Mouse (Mus musculus): ENCODE results near the gene Rec8. TPM values are rescaled to one million over a fixed set of nuclear protein-coding genes. Genes with fewer than 3 reads are reported as not detected.

The Rec8 gene
- total RNA-seq, 2 experiments from 2014 or later = 0.53 to 0.67 TPM

Other genes with a start within 250 kb of the Rec8 start
- gene Dhrs4, start 139.3 kb upstream of the Rec8 start, total RNA-seq (2021) = 100 to 1,000 TPM; 132 to 137 TPM
- 1 to 10 TPM; 2.8 to 4.6 TPM for gene Carmil3, start 127.4 kb upstream of the Rec8 start, total RNA-seq (2021)
- under 1 TPM in 1 of 2 experiments, not detected in 1; 0.12 TPM for gene Cpne6, start 107.6 kb upstream of the Rec8 start, total RNA-seq (2021)
- not detected for gene Nrl, start 93.1 kb upstream of the Rec8 start, total RNA-seq (2021)
- gene Pck2, start 77.8 kb upstream of the Rec8 start, total RNA-seq (2021) = 10 to 100 TPM; 23.3 to 24.1 TPM
- 10 to 100 TPM; 86.3 to 87.5 TPM for gene Dcaf11, start 58.0 kb upstream of the Rec8 start, total RNA-seq (2021)
- under 1 TPM; 0.64 to 0.65 TPM for gene A730061H03Rik, start 57.6 kb upstream of the Rec8 start, total RNA-seq (2021)
- gene Fitm1, start 42.4 kb upstream of the Rec8 start, total RNA-seq (2021) = 100 to 1,000 TPM; 192 to 201 TPM
- 100 to 1,000 TPM; 247 to 272 TPM for gene Psme1, start 39.9 kb upstream of the Rec8 start, total RNA-seq (2021)
- gene Emc9, start 32.7 kb upstream of the Rec8 start, total RNA-seq (2021) = 10 to 100 TPM; 42.6 to 43.4 TPM
- 100 to 1,000 TPM; 139 to 140 TPM for gene Psme2, start 26.9 kb upstream of the Rec8 start, total RNA-seq (2021)
- 10 to 100 TPM; 21.7 to 28.3 TPM for gene Rnf31, start 26.3 kb upstream of the Rec8 start, total RNA-seq (2021)
- 10 to 100 TPM in 1 of 2 experiments, 1 to 10 TPM in 1; 9.2 to 11.3 TPM for gene Irf9, start 14.5 kb upstream of the Rec8 start, total RNA-seq (2021)
- 10 to 100 TPM; 54.7 to 55.0 TPM for gene Ipo4, start 17.9 kb downstream of the Rec8 start, total RNA-seq (2021)
- gene Gm49378, start 19.9 kb downstream of the Rec8 start, total RNA-seq (2021) = 1 to 10 TPM; 1.1 to 2.1 TPM
- gene Tm9sf1, start 25.8 kb downstream of the Rec8 start, total RNA-seq (2021) = 10 to 100 TPM; 56.3 to 61.2 TPM
- gene Tssk4, start 32.1 kb downstream of the Rec8 start, total RNA-seq (2021) = under 1 TPM; 0.64 to 0.81 TPM
- 10 to 100 TPM; 55.6 to 72.2 TPM for gene Mdp1, start 42.5 kb downstream of the Rec8 start, total RNA-seq (2021)
- gene Gmpr2, start 53.9 kb downstream of the Rec8 start, total RNA-seq (2021) = 10 to 100 TPM; 16.4 to 18.5 TPM
- gene Nedd8, start 54.1 kb downstream of the Rec8 start, total RNA-seq (2021) = 100 to 1,000 TPM; 291 to 295 TPM
- 10 to 100 TPM; 14.2 to 16.5 TPM for gene Tinf2, start 63.8 kb downstream of the Rec8 start, total RNA-seq (2021)
- gene Tgm1, start 95.9 kb downstream of the Rec8 start, total RNA-seq (2021) = under 1 TPM; 0.24 to 0.25 TPM
- gene Rabggta, start 104.2 kb downstream of the Rec8 start, total RNA-seq (2021) = 10 to 100 TPM; 13.7 to 14.4 TPM
- gene Dhrs1, start 127.7 kb downstream of the Rec8 start, total RNA-seq (2021) = 10 to 100 TPM; 54.5 to 56.6 TPM
- gene Nop9, start 127.7 kb downstream of the Rec8 start, total RNA-seq (2021) = 10 to 100 TPM; 14.5 to 18.7 TPM
- gene Cideb, start 140.4 kb downstream of the Rec8 start, total RNA-seq (2021) = 1 to 10 TPM; 1.1 to 1.2 TPM
- under 1 TPM in 1 of 2 experiments, not detected in 1; 0.10 TPM for gene Ltb4r2, start 143.4 kb downstream of the Rec8 start, total RNA-seq (2021)
- under 1 TPM; 0.67 to 0.74 TPM for gene Ltb4r1, start 147.9 kb downstream of the Rec8 start, total RNA-seq (2021)
- gene Adcy4, start 166.1 kb downstream of the Rec8 start, total RNA-seq (2021) = 10 to 100 TPM; 21.1 to 21.9 TPM
- gene Ripk3, start 170.8 kb downstream of the Rec8 start, total RNA-seq (2021) = 1 to 10 TPM; 6.6 to 9.7 TPM
- gene Nfatc4, start 205.1 kb downstream of the Rec8 start, total RNA-seq (2021) = 10 to 100 TPM; 11.1 to 12.1 TPM
- 10 to 100 TPM; 24.1 to 27.6 TPM for gene Nynrin, start 236.0 kb downstream of the Rec8 start, total RNA-seq (2021)